Mouse (Mus musculus) embryonic fibroblast, embryonic 13.5 days (primary cell): ENCODE results near the gene Sim2.

Source experiments
- CTCF ChIP-seq: IDR thresholded peaks from 2 replicates; pipeline ENCODE4 v1.5.1; 2011; ENCODE audit warnings: mild to moderate bottlenecking, control low read depth, low read length, moderate library complexity, borderline replicate concordance; ENCODE audit not compliant: insufficient read depth
- POLR2A ChIP-seq: IDR thresholded peaks from 2 replicates; pipeline ENCODE4 v1.6.1; 2011; ENCODE audit warnings: low read depth, mild to moderate bottlenecking, control low read depth, low read length, moderate library complexity

GRCm38 (mm10) chr16:94081596-94081995, 3.1 kb upstream of the Sim2 start:
- no peak for TF ChIP-seq CTCF
- no peak for TF ChIP-seq POLR2A
